Mouse (Mus musculus) heart, adult 2 months (tissue): ENCODE results near the gene Pigg.
"Not testable (repeated sequence)": the region's sequence is repeated elsewhere in the genome, so short reads cannot be mapped to it uniquely, and the experiment has no call there.

Source experiments
- CTCF ChIP-seq: fragments of 200-600 bp; IDR thresholded peaks from 2 replicates; pipeline ENCODE4 v1.8.1; 2022; ENCODE audit warnings: antibody characterized with exemption, mild to moderate bottlenecking, moderate library complexity
- EP300 ChIP-seq: fragments of 200-500 bp; IDR thresholded peaks from 2 replicates; pipeline ENCODE4 v1.6.1; 2011; ENCODE audit warnings: low read depth, low read length, control low read depth; ENCODE audit not compliant: insufficient read depth
- POLR2A ChIP-seq: fragments of 200-500 bp; IDR thresholded peaks from 2 replicates; pipeline ENCODE4 v1.6.1; 2011; ENCODE audit warnings: mild to moderate bottlenecking, low read depth, low read length, control low read depth; ENCODE audit not compliant: insufficient read depth

DNA sequence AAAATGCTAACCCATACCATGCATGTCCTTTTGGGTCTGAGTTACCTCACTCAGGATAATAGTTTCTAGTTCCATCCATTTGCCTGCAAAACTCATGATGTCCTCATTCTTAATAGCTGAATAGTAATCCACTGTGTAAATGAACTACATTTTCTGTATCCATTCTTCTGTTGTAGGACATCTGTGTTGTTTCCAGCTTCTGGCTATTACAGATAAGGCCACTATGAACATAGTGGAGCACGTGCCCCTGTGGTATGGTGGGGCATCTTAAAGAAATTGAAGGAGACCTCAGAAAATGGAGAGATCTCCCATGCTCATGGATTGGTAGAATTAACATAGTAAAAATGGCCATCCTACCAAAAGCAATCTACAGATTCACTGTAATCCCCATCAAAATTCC, 48.6 kb upstream of the Pigg start:
- not testable (repeated sequence) for TF ChIP-seq POLR2A, CTCF, EP300
